ENCODE assay signal across 36 mouse cellular contexts in the genomic region with DNA sequence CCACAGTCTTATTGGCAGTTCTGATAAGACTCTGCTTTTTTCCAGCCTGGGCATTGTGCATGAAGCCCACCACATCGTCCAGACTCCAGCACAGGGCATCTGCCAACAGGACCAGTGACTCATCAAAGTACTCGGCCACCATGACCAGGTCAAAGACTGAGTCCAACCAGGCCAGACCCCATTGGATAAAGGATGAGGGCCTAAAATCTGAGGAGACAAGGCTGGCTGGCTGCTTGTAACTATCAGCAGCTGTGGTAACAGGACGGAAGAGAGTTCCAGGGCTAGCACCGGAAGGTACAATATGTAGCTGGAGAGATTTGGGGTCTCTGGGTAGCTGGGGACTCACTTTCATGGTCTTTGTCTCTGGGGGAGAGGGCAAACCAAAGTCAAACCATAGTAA. TPM values are rescaled to one million over a fixed set of nuclear protein-coding genes. Genes with fewer than 3 reads are reported as not detected.
"Had no signal": no experiment of that assay in that cellular context is flagged by ENCODE, and none has a peak within 500 bp of the region (broad histone marks: within the 10 kb centered on the region; RNA-seq: fewer than 3 reads in every experiment).

No protein-coding gene starts in this region.

- H3K27me3 ChIP-seq: limb, embryonic 13.5 days; limb, embryonic 15.5 days; midbrain, embryonic 13.5 days; midbrain, embryonic 15.5 days had no signal

- H3K27ac ChIP-seq: limb, embryonic 10.5 days; limb, embryonic 12.5 days; limb, embryonic 13.5 days; limb, embryonic 15.5 days; liver, embryonic 12.5 days; liver, embryonic 13.5 days; liver, embryonic 14.5 days; liver, embryonic 15.5 days; lung, embryonic 15.5 days; macrophage; midbrain, embryonic 10.5 days; midbrain, embryonic 12.5 days; midbrain, embryonic 13.5 days; midbrain, embryonic 15.5 days had no signal

- H3K9ac ChIP-seq: limb, embryonic 12.5 days; limb, embryonic 13.5 days; limb, embryonic 15.5 days; liver, embryonic 12.5 days; liver, embryonic 13.5 days; liver, embryonic 14.5 days; liver, embryonic 15.5 days; liver, postnatal 0 days; lung, embryonic 14.5 days; lung, embryonic 15.5 days; midbrain, embryonic 12.5 days; midbrain, embryonic 13.5 days; midbrain, embryonic 15.5 days had no signal

- H3K9me3 ChIP-seq: limb, embryonic 10.5 days; limb, embryonic 12.5 days; limb, embryonic 13.5 days; limb, embryonic 15.5 days; liver, embryonic 12.5 days; liver, embryonic 13.5 days; liver, embryonic 15.5 days; lung, embryonic 15.5 days; megakaryocyte, embryonic 14.5 days; midbrain, embryonic 10.5 days; midbrain, embryonic 12.5 days; midbrain, embryonic 13.5 days; midbrain, embryonic 15.5 days had no signal

- DNase-seq: left cerebral cortex, postnatal 4 days; liver; liver, embryonic 13.5 days; liver, postnatal 0 days; lung, adult 18-20 months; lung, adult 2 months; lung, embryonic 14.5 days; lung, postnatal 10 days; lung, postnatal 14 days; lung, postnatal 36 days; midbrain, embryonic 14.5 days had no signal

- H3K4me3 ChIP-seq: limb, embryonic 12.5 days; limb, embryonic 13.5 days; limb, embryonic 15.5 days; liver, embryonic 12.5 days; liver, embryonic 13.5 days; liver, embryonic 15.5 days; lung, embryonic 15.5 days; megakaryocyte, embryonic 14.5 days; midbrain, embryonic 12.5 days; midbrain, embryonic 13.5 days; midbrain, embryonic 15.5 days; myocyte had no signal

RNA-seq across cellular contexts. Expression of a gene that starts 6.9 kb away (rescaled TPM):
- total RNA-seq: liver, adult 2 months; megakaryocyte, adult 5-6 weeks; megakaryocyte-erythroid progenitor cell, adult 5-6 weeks; monocyte, adult 5-6 weeks had no signal
- polyA plus RNA-seq: liver, adult 2 months; liver, postnatal 0 days; macrophage; myocyte had no signal

RNA-seq across cellular contexts. Expression of a gene that starts 14.0 kb away (rescaled TPM):
- total RNA-seq: left cerebral cortex, adult 8-10 months; left cerebral cortex, postnatal 14 days; left cerebral cortex, postnatal 36 days; liver, adult 2 months; megakaryocyte progenitor cell, adult 5-6 weeks; megakaryocyte, adult 5-6 weeks; megakaryocyte-erythroid progenitor cell, adult 5-6 weeks; monocyte, adult 5-6 weeks had no signal
- polyA plus RNA-seq: liver, adult 2 months; liver, embryonic 12.5 days; liver, embryonic 13.5 days; liver, embryonic 15.5 days; liver, embryonic 16.5 days; liver, postnatal 0 days; macrophage; midbrain, embryonic 12.5 days; midbrain, embryonic 14.5 days; midbrain, postnatal 0 days had no signal
